Mouse (Mus musculus) G1E (cell line): ENCODE results near the gene Tmem150a.

Source experiments
- CTCF ChIP-seq: IDR thresholded peaks from 2 replicates; pipeline ENCODE4 v1.5.1; 2012; ENCODE audit warnings: low read depth, low read length, inconsistent platforms, mixed read lengths
- TAL1 ChIP-seq: conservative IDR thresholded peaks from 2 replicates; pipeline ENCODE4 v1.6.1; 2012; ENCODE audit warnings: low read depth, low read length, inconsistent platforms, mixed read lengths

DNA sequence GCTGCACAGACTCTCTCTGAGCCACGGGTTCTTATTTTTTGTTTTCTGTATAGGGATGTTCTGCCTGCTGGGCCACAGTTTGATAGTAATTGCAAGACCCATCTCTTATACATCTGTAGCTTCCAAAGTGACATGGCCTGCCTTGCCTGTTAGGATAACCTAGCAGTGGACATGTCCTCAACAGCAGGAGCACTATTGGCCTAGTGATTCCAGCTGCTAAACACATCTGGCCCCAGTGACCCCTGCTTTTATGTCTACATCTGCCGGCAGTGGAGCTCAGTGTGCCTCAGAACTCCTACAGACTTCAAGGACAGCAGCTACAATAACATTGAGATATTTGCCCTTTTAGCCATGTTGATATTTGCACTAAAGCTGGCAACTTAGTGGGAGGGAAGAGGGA lies 44.7 kb downstream of the Tmem150a start:
- TF ChIP-seq CTCF (no peak), TAL1 (no peak)
